8 mouse cellular contexts compared by ENCODE assay signal in the genomic region with DNA sequence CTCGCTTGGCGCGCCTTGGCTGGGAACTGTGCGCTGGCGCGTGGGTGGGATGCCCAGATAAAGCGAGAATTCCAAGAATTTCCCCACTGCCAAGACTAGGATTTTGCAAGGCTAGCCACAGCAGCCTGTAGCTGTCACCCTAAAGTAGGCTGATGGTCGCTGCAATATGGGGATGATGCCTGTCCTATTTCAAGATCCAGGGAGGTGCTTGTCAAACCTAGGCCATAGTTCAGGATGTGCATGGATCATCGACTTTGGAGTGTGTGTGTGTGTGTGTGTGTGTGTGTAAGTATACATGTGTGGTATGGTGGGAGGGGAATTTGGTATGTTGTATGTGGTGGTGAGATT. TPM values are rescaled to one million over a fixed set of nuclear protein-coding genes. Genes with fewer than 3 reads are reported as not detected.
DNase-seq lines count a peak whose midpoint lies in the region; ATAC-seq and TF ChIP-seq lines count a peak whose summit lies in the region.

No protein-coding gene starts in this region.

- TF ChIP-seq POLR2A in myocyte (IDR thresholded peaks at IDR 0.05; ENCODE audit: insufficient read length, low read depth): no peak

- peak overlapping the region; percentile 87 for H3K4me2 ChIP-seq in embryonic facial prominence, embryonic 12.5 days (replicated peaks)
- peak overlapping the region; percentile 92 for H3K4me2 ChIP-seq in intestine, embryonic 15.5 days (replicated peaks)
- H3K4me2 ChIP-seq in myocyte (ENCODE audit: low read depth): peak overlapping the region; percentile 95

- H3K9ac ChIP-seq in embryonic facial prominence, embryonic 12.5 days: peak overlapping the region; percentile 84
- H3K9ac ChIP-seq in intestine, embryonic 15.5 days: peak overlapping the region; percentile 92

- intact Hi-C loops in left cerebral cortex, adult 2 months (cut with DNase I): loop anchor here (1.0 to 2.0 kb wide), 2 partner anchors 40 to 72 kb away; a partner anchor contains a TSS

- peak; percentile 38; the same call in 1 of the 2 replicates for ATAC-seq in embryonic facial prominence, embryonic 12.5 days (ENCODE audit: insufficient number of reproducible peaks, insufficient read depth, low FRiP score, low TSS enrichment)
- ATAC-seq in intestine, embryonic 15.5 days: peak; percentile 61

- peak overlapping the region; percentile 30 for H3ac ChIP-seq in myocyte (ENCODE audit: control insufficient read depth, insufficient read length)

- no peaks in the 10 kb centered on the region for H3K27me3 ChIP-seq in embryonic facial prominence, embryonic 12.5 days
- no peaks in the 10 kb centered on the region for H3K27me3 ChIP-seq in intestine, embryonic 15.5 days (replicated peaks)
- no peaks in the 10 kb centered on the region for H3K27me3 ChIP-seq in myocyte (ENCODE audit: control insufficient read depth, insufficient read depth, insufficient read length)

- H3K4me1 ChIP-seq in embryonic facial prominence, embryonic 12.5 days: peaks cover 11% of the 10 kb centered on the region
- peaks cover 7% of the 10 kb centered on the region for H3K4me1 ChIP-seq in intestine, embryonic 15.5 days (replicated peaks)

- peak overlapping the region; percentile 76 for H3K27ac ChIP-seq in left cerebral cortex, adult 2 months
- peak overlapping the region; percentile 81; the same call in 1 of the 2 replicates for H3K27ac ChIP-seq in embryonic facial prominence, embryonic 12.5 days
- H3K27ac ChIP-seq in intestine, embryonic 15.5 days: peak overlapping the region; percentile 87; the same call in 1 of the 2 replicates

- H3K9me3 ChIP-seq in embryonic facial prominence, embryonic 12.5 days: no peaks in the 10 kb centered on the region
- no peaks in the 10 kb centered on the region for H3K9me3 ChIP-seq in intestine, embryonic 15.5 days

- TF ChIP-seq CTCF in left cerebral cortex, adult 2 months (IDR thresholded peaks at IDR 0.05): no peak; the same call in 1 of the 2 replicates

- no peak for DNase-seq in left cerebral cortex, adult 2 months (ENCODE audit: extremely low spot score in 1 of 2, low spot score in 2 of 2)
- no peak for DNase-seq in left cerebral cortex, adult 11 months (ENCODE audit: low spot score)
- no peak for DNase-seq in gastrocnemius, postnatal 4 days (ENCODE audit: low spot score in 2 of 2)
- no peak for DNase-seq in right cerebral cortex, postnatal 10 days (ENCODE audit: low spot score in 2 of 2)
- DNase-seq in cerebellum, postnatal 10 days: no peak

- no peaks in the 10 kb centered on the region for H3K36me3 ChIP-seq in embryonic facial prominence, embryonic 12.5 days
- H3K36me3 ChIP-seq in intestine, embryonic 15.5 days: no peaks in the 10 kb centered on the region
- no peaks in the 10 kb centered on the region for H3K36me3 ChIP-seq in myocyte (ENCODE audit: control insufficient read depth, insufficient read depth)

- H3K79me2 ChIP-seq in myocyte (ENCODE audit: control insufficient read depth, insufficient read depth): no peaks in the 10 kb centered on the region

- H3K4me3 ChIP-seq in left cerebral cortex, adult 2 months: peak overlapping the region; percentile 83
- peak overlapping the region; percentile 78 for H3K4me3 ChIP-seq in embryonic facial prominence, embryonic 12.5 days
- peak overlapping the region; percentile 92 for H3K4me3 ChIP-seq in intestine, embryonic 15.5 days (replicated peaks)
- peak overlapping the region; percentile 43 for H3K4me3 ChIP-seq in myocyte

- whole genome bisulfite sequencing in embryonic facial prominence, embryonic 12.5 days: 2% methylated on average over 9 of the region's 9 CpGs
- under 1% methylated on average over 9 of the region's 9 CpGs for WGBS in intestine, embryonic 15.5 days

TF ChIP-seq in myocyte, 11 proteins besides CTCF, POLR2A, EP300 and RAD21:
- no peak for TF ChIP-seq MAX (IDR thresholded peaks at IDR 0.05; ENCODE audit: low read depth)
- no peak for TF ChIP-seq E2F4 (IDR thresholded peaks at IDR 0.05; ENCODE audit: insufficient read depth)
- no peak for TF ChIP-seq MYOD1 (IDR thresholded peaks at IDR 0.05; ENCODE audit: control insufficient read depth in 1 of 3, insufficient read length in 2 of 3, low read depth in 2 of 3)
- TF ChIP-seq CEBPB (IDR thresholded peaks at IDR 0.05; ENCODE audit: insufficient read depth, poor library complexity, severe bottlenecking): no peak
- TF ChIP-seq SRF (IDR thresholded peaks at IDR 0.05; ENCODE audit: control insufficient read depth, insufficient read length, low read depth): no peak
- no peak for TF ChIP-seq TCF12 (IDR thresholded peaks at IDR 0.05; ENCODE audit: insufficient read depth, poor library complexity, severe bottlenecking)
- no peak for TF ChIP-seq POLR2AphosphoS2 (IDR thresholded peaks at IDR 0.05; ENCODE audit: insufficient read length, low read depth)
- no peak for TF ChIP-seq REST (IDR thresholded peaks at IDR 0.05; ENCODE audit: insufficient read depth, insufficient read length)
- no peak for TF ChIP-seq TCF3 (IDR thresholded peaks at IDR 0.05; ENCODE audit: insufficient read length, low read depth)
- no peak for TF ChIP-seq USF1 (IDR thresholded peaks at IDR 0.05; ENCODE audit: low read depth)
- no peak for TF ChIP-seq MYOG (IDR thresholded peaks at IDR 0.05; ENCODE audit: control insufficient read depth in 1 of 3, insufficient read depth in 1 of 3, insufficient read length in 2 of 3, low read depth in 2 of 3)

RNA-seq across cellular contexts. Expression of a gene that starts 39.6 kb away (rescaled TPM):
- total RNA-seq in left cerebral cortex, adult 2 months (2021): 10 to 100 TPM; 14.4 to 18.5 TPM
- 16.1 and 19.8 TPM in 2 replicates for polyA plus RNA-seq in embryonic facial prominence, embryonic 12.5 days (2016; fragmentation: Nextera tagmentation; extraction: Ambion mirVana)
- polyA plus RNA-seq in intestine, embryonic 15.5 days (2015; fragmentation: Nextera tagmentation; extraction: Ambion mirVana): 15.1 and 15.8 TPM in 2 replicates
- 4.9 TPM for polyA plus RNA-seq in myocyte (2012; fragmentation: generic; extraction: Trizol)
- 10 to 100 TPM; 44.9 to 58.0 TPM for total RNA-seq in gastrocnemius, postnatal 4 days (2021)

RNA-seq across cellular contexts. Expression of a gene that starts 39.7 kb away (rescaled TPM):
- total RNA-seq in left cerebral cortex, adult 2 months (2021): 10 to 100 TPM; 30.8 to 31.5 TPM
- polyA plus RNA-seq in embryonic facial prominence, embryonic 12.5 days (2016; fragmentation: Nextera tagmentation; extraction: Ambion mirVana): 14.2 and 16.7 TPM in 2 replicates
- polyA plus RNA-seq in intestine, embryonic 15.5 days (2015; fragmentation: Nextera tagmentation; extraction: Ambion mirVana): 11.7 and 12.4 TPM in 2 replicates
- 13.9 TPM for polyA plus RNA-seq in myocyte (2012; fragmentation: generic; extraction: Trizol)
- 10 to 100 TPM; 15.5 to 17.0 TPM for total RNA-seq in gastrocnemius, postnatal 4 days (2021)
